Mouse (Mus musculus): Measurements from ENCODE around the gene A3galt2.

The A3galt2 gene

DNA sequence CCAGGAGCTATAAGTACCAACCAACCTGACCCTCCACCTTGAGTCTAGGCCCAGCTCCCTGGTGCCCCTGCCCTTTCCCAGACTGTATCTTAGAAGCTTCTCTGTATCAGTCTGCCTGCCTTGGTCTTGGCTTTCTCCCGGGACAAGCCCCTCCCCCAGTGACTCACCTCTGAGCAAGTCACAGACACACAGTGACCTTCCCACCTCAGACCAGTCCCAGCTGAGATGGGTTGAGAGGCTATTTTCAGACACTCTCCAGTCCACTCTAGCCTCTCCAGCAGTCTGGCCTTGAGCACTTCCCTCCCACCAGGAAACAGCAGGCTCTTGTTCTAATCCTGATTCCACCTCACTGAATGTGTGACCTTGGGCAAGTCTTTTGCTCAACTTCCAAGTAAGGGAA, 38.5 kb downstream of the A3galt2 start:
- DNase-seq (ENCODE audit: extremely low read depth, low read depth): no peak

GRCm38 (mm10) chr4:128794198-128794597, 39.0 kb downstream of the A3galt2 start:
- no peak for DNase-seq (ENCODE audit: extremely low read depth, low read depth)

DNA sequence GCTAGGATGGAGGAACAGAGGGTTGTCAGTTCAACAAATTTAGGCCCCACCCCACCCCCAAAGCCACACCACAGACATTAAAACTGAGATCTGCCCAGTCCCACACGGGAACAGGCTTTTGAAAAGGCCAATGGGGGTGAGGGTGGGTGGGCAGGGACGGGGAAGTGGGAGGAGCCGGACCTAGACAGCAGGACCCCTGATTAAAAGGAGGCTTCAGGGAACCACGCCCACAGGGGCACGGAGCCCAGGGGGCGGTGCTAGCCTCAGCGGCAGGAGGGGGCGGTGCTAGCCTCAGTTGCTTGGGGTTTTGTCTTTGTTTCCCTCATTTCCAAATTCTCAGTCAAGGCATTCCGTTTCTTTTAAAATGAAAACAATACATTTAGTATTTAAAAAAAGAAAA, 40.4 kb downstream of the A3galt2 start:
- DNase-seq (ENCODE audit: extremely low read depth, low read depth): peak; percentile 46

- no peak for DNase-seq (ENCODE audit: extremely low read depth, low read depth)
Observed at GRCm38 (mm10) chr4:128796788-128797187, 41.6 kb downstream of the A3galt2 start.

GRCm38 (mm10) chr4:128801675-128802465, 46.7 kb downstream of the A3galt2 start:
- DNase-seq (ENCODE audit: extremely low read depth, low read depth): peak; percentile 32

DNA sequence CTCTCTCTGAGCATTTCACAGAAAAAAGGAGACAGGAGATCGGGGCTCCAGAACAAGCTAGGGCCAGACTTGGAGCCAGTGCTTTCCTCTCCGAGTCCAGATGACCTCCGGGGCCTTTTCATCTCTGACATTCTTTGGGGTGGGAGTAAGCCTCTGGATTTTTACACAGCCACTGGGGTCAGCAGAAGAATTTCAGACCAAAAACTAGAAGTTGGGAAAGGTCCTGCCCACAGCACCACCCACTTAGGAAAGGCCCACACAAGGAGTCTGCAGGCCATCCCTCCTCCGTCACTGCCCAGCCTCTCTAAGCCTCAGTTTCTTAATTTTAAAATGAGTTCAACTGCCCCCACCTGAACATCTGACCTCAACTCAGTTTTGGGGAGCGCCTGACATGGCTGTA, 48.4 kb downstream of the A3galt2 start:
- DNase-seq (ENCODE audit: extremely low read depth, low read depth): no peak

DNA sequence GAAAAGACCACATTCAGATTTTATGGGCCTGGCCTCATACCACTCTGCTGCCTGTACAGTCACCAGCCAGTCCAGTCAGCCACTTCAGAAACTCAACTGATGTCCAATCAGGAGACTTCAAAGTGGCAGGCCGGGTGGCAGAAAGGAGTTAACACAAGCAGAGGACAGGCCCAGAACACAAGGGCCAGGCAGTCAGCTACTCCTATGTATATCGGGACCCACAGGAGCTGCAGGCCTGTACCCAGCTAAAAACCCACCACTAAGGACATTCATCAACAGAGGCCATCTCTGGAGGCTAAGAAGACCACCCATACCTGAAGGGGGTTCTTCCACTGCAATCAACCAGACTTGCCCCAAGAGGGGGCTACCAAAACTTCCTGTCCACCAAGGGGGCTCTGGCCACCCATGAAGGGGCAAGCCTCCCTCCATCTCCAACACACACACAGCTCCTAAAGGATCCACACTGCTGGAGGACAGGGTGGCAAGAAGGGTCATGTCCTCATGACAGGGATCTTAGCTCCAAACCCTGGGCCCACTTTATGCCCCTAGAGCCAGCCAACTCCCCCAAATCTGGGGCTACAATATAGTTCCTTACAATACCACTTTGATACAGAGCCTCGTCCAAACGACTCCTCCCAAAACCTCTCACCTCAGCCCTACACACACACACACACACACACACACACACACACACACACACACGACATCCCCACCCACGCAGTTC, 49.4 kb downstream of the A3galt2 start:
- no peak for DNase-seq (ENCODE audit: extremely low read depth, low read depth)

GRCm38 (mm10) chr4:128805150-128806042, 50.2 kb downstream of the A3galt2 start:
- DNase-seq (ENCODE audit: extremely low read depth, low read depth): peak; percentile 16

DNA sequence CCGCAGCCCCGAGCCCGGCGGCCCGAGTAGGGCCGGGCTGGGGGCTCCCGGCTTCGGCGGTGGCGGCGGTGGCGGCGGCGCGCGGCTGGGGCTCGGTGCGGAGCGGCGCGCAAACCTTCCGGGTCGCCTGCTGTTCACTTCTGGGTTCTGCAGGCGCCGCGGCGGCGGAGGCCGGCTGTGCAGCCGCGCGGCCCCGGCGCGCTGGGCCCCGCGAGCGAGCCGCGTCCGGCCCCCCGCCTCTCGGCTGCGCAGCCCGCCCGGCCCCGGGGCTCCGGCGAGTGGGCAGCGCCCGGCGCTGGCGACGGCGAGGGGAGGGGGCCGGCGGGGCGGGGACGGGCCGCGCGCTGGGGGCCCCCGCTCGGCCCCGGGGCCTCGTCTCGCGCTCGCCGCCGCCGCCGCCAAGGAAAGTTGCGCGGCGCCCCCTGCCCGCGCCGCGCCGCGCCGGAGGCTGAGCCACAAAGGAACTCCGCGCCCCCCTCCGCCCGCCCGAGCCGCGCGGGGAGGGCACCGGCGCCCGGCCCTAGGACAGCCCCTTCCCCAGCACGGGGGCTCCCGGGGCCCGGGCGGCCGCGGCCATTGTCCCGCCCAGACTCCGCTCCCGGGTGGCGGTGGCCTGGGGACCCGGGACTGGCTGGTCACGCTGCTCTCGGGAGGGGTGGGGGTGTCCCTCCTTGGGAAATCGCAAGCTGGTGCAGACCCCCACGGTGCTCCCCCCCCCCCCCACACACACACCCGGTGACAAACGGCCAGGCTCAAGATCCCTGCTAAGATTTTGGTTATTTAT, 51.1 kb downstream of the A3galt2 start, which contains the start of gene Zfp362:
Gene Zfp362, minus strand, starts transcription at position 3 of the 784 bp plus-strand sequence.
- DNase-seq (ENCODE audit: extremely low read depth, low read depth): no peak

- peak; percentile 76 for DNase-seq (ENCODE audit: extremely low read depth, low read depth)
Observed at GRCm38 (mm10) chr4:128806827-128807179, 51.6 kb downstream of the A3galt2 start.

- DNase-seq (ENCODE audit: extremely low read depth, low read depth): peak; percentile 96
Observed at GRCm38 (mm10) chr4:128811382-128812056, 56.4 kb downstream of the A3galt2 start.

GRCm38 (mm10) chr4:128817011-128817410, 61.8 kb downstream of the A3galt2 start:
- DNase-seq (ENCODE audit: extremely low read depth, low read depth): no peak
